Mouse (Mus musculus): ENCODE results near the gene Vdac2. TPM values are rescaled to one million over a fixed set of nuclear protein-coding genes. Genes with fewer than 3 reads are reported as not detected.

Vdac2 gene
- polyA plus RNA-seq, 1 experiment from 2014 or later = 319 TPM

- Histone ChIP-seq H3K4me1 (ENCODE audit: control insufficient read depth, insufficient read depth, low read length) (peaks cover 18% of the 10 kb centered on the region), H3K4me2 (ENCODE audit: low read depth, low read length) (peak overlapping the region; percentile 80), H3K9ac (replicated peaks; ENCODE audit: low read depth, low read length) (peak overlapping the region; percentile 66), H3K36me3 (ENCODE audit: control insufficient read depth, insufficient read depth, low read length) (peaks cover 23% of the 10 kb centered on the region), H3K27me3 (ENCODE audit: control insufficient read depth, insufficient read depth, low read length) (no peaks in the 10 kb centered on the region), H3K27ac (ENCODE audit: low read depth, low read length) (peak overlapping the region; percentile 39; the same call in 1 of the 2 replicates), H3K9me3 (ENCODE audit: control insufficient read depth, low read length) (no peaks in the 10 kb centered on the region), H3K4me3 (ENCODE audit: low read depth, low read length) (peak overlapping the region; percentile 64)
- peak; percentile 33 for ATAC-seq (ENCODE audit: low read depth)
- under 1% methylated on average over 50 of the region's 50 CpGs for WGBS
Observed at GRCm38 (mm10) chr14:21847381-21848165, 22.5 kb downstream of the Vdac2 start.

DNA sequence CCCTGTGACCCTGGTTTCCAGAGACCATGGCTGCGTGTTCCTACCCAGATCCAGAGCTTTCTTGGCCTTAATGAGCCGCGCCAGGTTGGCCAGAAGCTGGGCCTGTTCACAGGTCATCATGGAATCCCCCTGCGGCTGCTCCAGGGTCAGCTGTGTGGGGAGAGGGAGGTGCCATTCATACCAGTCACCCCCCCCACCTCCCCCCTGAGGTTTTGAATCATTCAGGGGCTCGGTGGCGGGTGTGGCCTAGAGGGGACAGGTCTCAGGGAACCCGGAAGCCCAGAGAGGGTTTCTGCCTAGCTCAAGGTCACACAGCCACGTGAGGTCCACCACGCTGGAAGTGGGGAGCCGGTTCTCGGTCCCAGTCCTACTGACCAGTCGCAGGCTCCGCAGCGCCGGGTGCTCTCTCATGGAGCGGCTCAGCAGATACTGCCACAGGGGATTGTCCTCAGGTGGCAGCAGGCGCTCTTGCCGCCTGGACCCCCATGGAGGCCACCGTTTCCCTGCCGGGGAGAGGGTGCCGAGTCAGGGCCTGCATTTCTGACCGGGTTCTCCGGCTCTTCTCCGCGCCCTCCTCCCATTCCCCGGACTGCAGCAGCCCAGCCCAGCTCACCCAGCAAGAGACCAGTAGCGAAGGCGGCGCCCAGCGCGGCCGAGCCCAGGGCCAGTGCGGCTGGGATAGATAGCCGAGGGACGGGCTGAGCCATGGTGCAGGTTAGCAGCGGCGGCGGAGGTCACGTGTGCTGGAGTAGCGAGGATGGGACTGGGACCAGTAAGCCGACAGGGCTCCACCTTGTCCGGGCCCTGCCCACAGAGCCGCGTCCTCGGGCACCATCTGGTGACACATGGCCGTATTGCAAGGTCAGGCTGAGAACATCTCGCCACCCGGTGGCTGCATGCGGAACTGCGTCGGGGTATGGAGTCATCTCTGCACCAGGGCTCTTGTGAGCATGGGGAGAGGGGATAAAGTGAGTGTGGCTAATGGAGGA lies 23.4 kb downstream of the Vdac2 start, which contains the start of gene Comtd1:
TSS of gene Comtd1 (minus strand) at position 812 of the 989 bp plus-strand sequence.
- Histone ChIP-seq H3K9me3 (ENCODE audit: control insufficient read depth, low read length) (no peaks in the 10 kb centered on the region), H3K4me3 (ENCODE audit: low read depth, low read length) (peak within 1 kb of the TSS; percentile 64), H3K4me1 (ENCODE audit: control insufficient read depth, insufficient read depth, low read length) (peaks cover 18% of the 10 kb centered on the region), H3K36me3 (ENCODE audit: control insufficient read depth, insufficient read depth, low read length) (peaks cover 23% of the 10 kb centered on the region), H3K9ac (replicated peaks; ENCODE audit: low read depth, low read length) (peak within 1 kb of the TSS; percentile 66), H3K27ac (ENCODE audit: low read depth, low read length) (peak within 1 kb of the TSS; percentile 39), H3K27me3 (ENCODE audit: control insufficient read depth, insufficient read depth, low read length) (no peaks in the 10 kb centered on the region), H3K4me2 (ENCODE audit: low read depth, low read length) (peak within 1 kb of the TSS; percentile 80)
- under 1% methylated on average over 50 of the region's 51 CpGs for WGBS
- peak; percentile 81 for ATAC-seq (ENCODE audit: low read depth)

- Histone ChIP-seq H3K9me3 (ENCODE audit: control insufficient read depth, low read length) (no peaks in the 10 kb centered on the region), H3K27ac (ENCODE audit: low read depth, low read length) (no peak overlapping the region), H3K27me3 (ENCODE audit: control insufficient read depth, insufficient read depth, low read length) (no peaks in the 10 kb centered on the region), H3K4me2 (ENCODE audit: low read depth, low read length) (no peak overlapping the region), H3K9ac (replicated peaks; ENCODE audit: low read depth, low read length) (no peak overlapping the region), H3K4me3 (ENCODE audit: low read depth, low read length) (no peak overlapping the region), H3K4me1 (ENCODE audit: control insufficient read depth, insufficient read depth, low read length) (peaks cover 18% of the 10 kb centered on the region), H3K36me3 (ENCODE audit: control insufficient read depth, insufficient read depth, low read length) (peaks cover 14% of the 10 kb centered on the region)
- WGBS = 90% methylated on average over 13 of the region's 13 CpGs
- ATAC-seq (ENCODE audit: low read depth) = no peak
Observed at GRCm38 (mm10) chr14:21849524-21850418, 24.7 kb downstream of the Vdac2 start.

DNA sequence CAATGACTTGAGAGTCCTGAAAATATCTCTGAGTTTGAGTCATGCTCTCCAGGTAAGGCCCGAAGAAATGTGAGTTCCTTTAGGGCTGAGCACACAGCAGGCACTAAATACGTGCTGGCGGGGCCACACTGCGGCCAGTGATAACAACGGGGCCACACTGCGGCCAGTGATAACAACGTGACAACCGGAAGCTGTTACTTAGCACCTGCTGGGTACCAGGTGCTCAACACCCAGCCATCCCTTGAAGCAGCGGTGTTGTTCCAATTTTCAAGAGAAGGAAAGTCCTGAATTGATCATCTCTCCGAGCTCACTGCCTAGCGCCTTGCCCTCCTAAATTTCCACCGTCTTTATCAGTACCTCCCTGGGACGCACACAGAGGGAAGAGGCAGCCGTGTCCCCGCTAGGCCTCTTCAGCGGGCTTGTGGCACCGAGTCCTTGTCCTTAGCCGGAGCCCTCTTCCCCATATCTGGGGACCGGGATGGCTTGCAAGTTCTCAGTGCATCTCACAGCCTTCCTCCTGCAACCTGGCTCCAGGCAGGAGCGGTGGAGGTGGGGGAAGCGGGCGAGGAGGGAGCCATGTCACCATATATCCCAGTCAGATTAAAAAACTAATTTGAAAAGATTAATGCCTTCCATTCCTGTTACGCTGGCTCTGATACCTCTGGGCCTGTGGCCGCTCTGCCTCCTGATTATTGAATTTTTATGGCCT lies 25.5 kb downstream of the Vdac2 start:
- H3K4me2 ChIP-seq (ENCODE audit: low read depth, low read length) = no peak overlapping the region
- no peaks in the 10 kb centered on the region for H3K27me3 ChIP-seq (ENCODE audit: control insufficient read depth, insufficient read depth, low read length)
- peaks cover 9% of the 10 kb centered on the region; the same call in 1 of the 2 replicates for H3K36me3 ChIP-seq (ENCODE audit: control insufficient read depth, insufficient read depth, low read length)
- H3K4me3 ChIP-seq (ENCODE audit: low read depth, low read length) = no peak overlapping the region
- H3K9me3 ChIP-seq (ENCODE audit: control insufficient read depth, low read length) = no peaks in the 10 kb centered on the region
- WGBS = 69% methylated on average over 24 of the region's 24 CpGs
- peaks cover 18% of the 10 kb centered on the region for H3K4me1 ChIP-seq (ENCODE audit: control insufficient read depth, insufficient read depth, low read length)
- no peak for ATAC-seq (ENCODE audit: low read depth)
- H3K27ac ChIP-seq (ENCODE audit: low read depth, low read length) = no peak overlapping the region
- no peak overlapping the region for H3K9ac ChIP-seq (replicated peaks; ENCODE audit: low read depth, low read length)

DNA sequence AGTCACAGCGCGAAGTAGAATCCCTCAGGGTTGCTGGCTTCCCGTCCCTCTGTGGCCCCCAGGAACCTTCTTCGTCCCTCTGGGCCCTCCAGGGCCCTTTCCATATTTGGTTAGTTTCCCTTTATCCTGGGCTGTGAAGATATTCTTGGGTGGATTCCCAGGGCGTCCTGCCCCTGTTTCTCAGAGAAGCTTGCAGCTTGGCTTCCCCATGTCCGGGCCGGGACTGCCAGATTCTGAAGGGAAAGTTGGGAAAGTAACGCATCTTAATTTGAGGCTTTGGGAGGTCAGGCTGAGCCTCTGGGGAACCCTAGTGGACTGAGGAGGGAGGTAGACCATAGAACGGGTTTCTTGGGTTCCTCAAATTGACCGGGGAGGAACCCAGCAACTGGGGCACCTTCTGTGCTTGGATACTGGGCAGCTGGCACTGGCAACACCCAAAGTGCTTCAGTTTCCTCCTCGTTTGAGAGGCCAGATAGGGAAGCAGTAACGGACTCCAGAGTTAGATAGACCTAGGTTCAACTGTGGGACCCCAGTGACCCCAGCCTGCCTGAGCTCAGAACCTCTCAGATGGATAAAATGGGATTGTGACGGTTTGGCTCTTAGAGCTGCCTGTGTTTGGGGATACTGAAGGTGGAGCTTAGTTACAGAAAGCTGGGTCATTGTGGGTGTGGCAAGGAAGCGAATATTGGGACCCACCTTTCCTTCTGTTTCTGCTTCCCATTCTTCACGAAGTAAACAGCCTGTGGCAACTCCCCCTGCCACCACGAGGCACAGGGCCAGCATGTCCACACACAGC lies 27.2 kb downstream of the Vdac2 start:
- no peaks in the 10 kb centered on the region for H3K27me3 ChIP-seq (ENCODE audit: control insufficient read depth, insufficient read depth, low read length)
- H3K9ac ChIP-seq (replicated peaks; ENCODE audit: low read depth, low read length) = no peak overlapping the region
- H3K27ac ChIP-seq (ENCODE audit: low read depth, low read length) = no peak overlapping the region
- no peak overlapping the region for H3K4me3 ChIP-seq (ENCODE audit: low read depth, low read length)
- H3K36me3 ChIP-seq (ENCODE audit: control insufficient read depth, insufficient read depth, low read length) = no peaks in the 10 kb centered on the region
- H3K9me3 ChIP-seq (ENCODE audit: control insufficient read depth, low read length) = no peaks in the 10 kb centered on the region
- peaks cover 18% of the 10 kb centered on the region for H3K4me1 ChIP-seq (ENCODE audit: control insufficient read depth, insufficient read depth, low read length)
- no peak for ATAC-seq (ENCODE audit: low read depth)
- 84% methylated on average over 16 of the region's 16 CpGs for WGBS
- no peak overlapping the region for H3K4me2 ChIP-seq (ENCODE audit: low read depth, low read length)

GRCm38 (mm10) chr14:21853456-21854109 lies 28.5 kb downstream of the Vdac2 start:
- Histone ChIP-seq H3K27me3 (ENCODE audit: control insufficient read depth, insufficient read depth, low read length) (no peaks in the 10 kb centered on the region), H3K27ac (ENCODE audit: low read depth, low read length) (no peak overlapping the region), H3K36me3 (ENCODE audit: control insufficient read depth, insufficient read depth, low read length) (no peaks in the 10 kb centered on the region), H3K4me3 (ENCODE audit: low read depth, low read length) (no peak overlapping the region), H3K9me3 (ENCODE audit: control insufficient read depth, low read length) (no peaks in the 10 kb centered on the region), H3K9ac (replicated peaks; ENCODE audit: low read depth, low read length) (no peak overlapping the region), H3K4me1 (ENCODE audit: control insufficient read depth, insufficient read depth, low read length) (peaks cover 10% of the 10 kb centered on the region), H3K4me2 (ENCODE audit: low read depth, low read length) (peak overlapping the region; percentile 36)
- ATAC-seq (ENCODE audit: low read depth) = peak; percentile 21; the same call in 1 of the 2 replicates
- 6% methylated on average over 17 of the region's 17 CpGs for WGBS

DNA sequence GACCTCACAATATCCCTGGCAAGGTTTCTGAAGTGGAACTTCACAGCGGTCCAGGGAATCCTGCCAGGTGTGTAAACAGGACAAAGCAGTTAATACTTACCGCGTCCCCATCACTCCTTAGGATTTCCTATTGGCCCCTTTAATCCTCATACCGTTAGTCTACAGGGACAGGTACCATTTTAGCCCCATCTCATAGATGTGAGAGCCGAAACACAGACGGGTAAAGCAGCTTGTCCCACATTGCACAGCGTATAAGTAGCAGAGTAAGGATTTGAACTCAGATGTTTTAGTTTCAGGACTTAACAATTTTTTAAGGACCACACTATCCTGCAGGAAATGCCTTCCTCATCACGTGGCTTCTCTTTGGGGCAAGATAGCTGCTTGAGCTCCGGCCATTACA lies 29.2 kb downstream of the Vdac2 start:
- Histone ChIP-seq H3K36me3 (ENCODE audit: control insufficient read depth, insufficient read depth, low read length) (no peaks in the 10 kb centered on the region), H3K27ac (ENCODE audit: low read depth, low read length) (no peak overlapping the region), H3K4me1 (ENCODE audit: control insufficient read depth, insufficient read depth, low read length) (peaks cover 10% of the 10 kb centered on the region), H3K27me3 (ENCODE audit: control insufficient read depth, insufficient read depth, low read length) (no peaks in the 10 kb centered on the region), H3K4me3 (ENCODE audit: low read depth, low read length) (no peak overlapping the region), H3K9ac (replicated peaks; ENCODE audit: low read depth, low read length) (no peak overlapping the region), H3K9me3 (ENCODE audit: control insufficient read depth, low read length) (no peaks in the 10 kb centered on the region), H3K4me2 (ENCODE audit: low read depth, low read length) (no peak overlapping the region)
- 86% methylated on average over 9 of the region's 9 CpGs for WGBS
- no peak for ATAC-seq (ENCODE audit: low read depth)

Measured in neural tube, embryonic 14.5 days (tissue).